Mouse (Mus musculus): ENCODE results near the gene Azin2. TPM values are rescaled to one million over a fixed set of nuclear protein-coding genes. Genes with fewer than 3 reads are reported as not detected.

Gene Azin2
- total RNA-seq, 4 experiments from 2014 or later: 2.5 to 5.5 (median 3.2) TPM

- no peak for DNase-seq (ENCODE audit: low spot score)
Observed at GRCm38 (mm10) chr4:128942346-128942745, 19.9 kb downstream of the Azin2 start.

- DNase-seq (ENCODE audit: low spot score): no peak
Observed at GRCm38 (mm10) chr4:128935595-128935994, 26.6 kb downstream of the Azin2 start.

GRCm38 (mm10) chr4:128932783-128933182, 29.5 kb downstream of the Azin2 start:
- no peak for DNase-seq (ENCODE audit: low spot score)

GRCm38 (mm10) chr4:128924841-128925606, 37.2 kb downstream of the Azin2 start:
- DNase-seq (ENCODE audit: low spot score): peak; percentile 71

- DNase-seq (ENCODE audit: low spot score): no peak
Observed at GRCm38 (mm10) chr4:128923603-128924002, 38.6 kb downstream of the Azin2 start.

- no peak for DNase-seq (ENCODE audit: low spot score)
Observed at GRCm38 (mm10) chr4:128919106-128919505, 43.1 kb downstream of the Azin2 start.

GRCm38 (mm10) chr4:128918187-128918586, 44.1 kb downstream of the Azin2 start:
- DNase-seq (ENCODE audit: low spot score): no peak

- DNase-seq (ENCODE audit: low spot score): no peak
Observed at GRCm38 (mm10) chr4:128917756-128918155, 44.5 kb downstream of the Azin2 start.

- no peak for DNase-seq (ENCODE audit: low spot score)
Observed at GRCm38 (mm10) chr4:128917119-128917518, 45.1 kb downstream of the Azin2 start.

GRCm38 (mm10) chr4:128913794-128914193, 48.4 kb downstream of the Azin2 start:
- DNase-seq (ENCODE audit: low spot score): no peak

- no peak for DNase-seq (ENCODE audit: low spot score)
Observed at GRCm38 (mm10) chr4:128912085-128912484, 50.2 kb downstream of the Azin2 start.

GRCm38 (mm10) chr4:128910276-128911063, 51.8 kb downstream of the Azin2 start:
- DNase-seq (ENCODE audit: low spot score): no peak

GRCm38 (mm10) chr4:128909378-128909831, 52.8 kb downstream of the Azin2 start:
- no peak for DNase-seq (ENCODE audit: low spot score)

GRCm38 (mm10) chr4:128908586-128909377, 53.5 kb downstream of the Azin2 start:
- no peak for DNase-seq (ENCODE audit: low spot score)

GRCm38 (mm10) chr4:128907238-128907968, 54.8 kb downstream of the Azin2 start:
- DNase-seq (ENCODE audit: low spot score): no peak

GRCm38 (mm10) chr4:128906757-128907156, 55.5 kb downstream of the Azin2 start:
- no peak for DNase-seq (ENCODE audit: low spot score)

- DNase-seq (ENCODE audit: low spot score): no peak
Observed at GRCm38 (mm10) chr4:128905251-128905650, 57.0 kb downstream of the Azin2 start.

- DNase-seq (ENCODE audit: low spot score): no peak
Observed at GRCm38 (mm10) chr4:128904035-128904800, 58.0 kb downstream of the Azin2 start.

- DNase-seq (ENCODE audit: low spot score): no peak
Observed at GRCm38 (mm10) chr4:128902390-128902789, 59.9 kb downstream of the Azin2 start.

GRCm38 (mm10) chr4:128900484-128900883, 61.8 kb downstream of the Azin2 start:
- no peak for DNase-seq (ENCODE audit: low spot score)

Data from heart, adult 8-10 months (tissue).